Mouse (Mus musculus) ES-E14 (cell line): ENCODE measurements around the gene Thnsl2.

ENCODE experiments used
- CHD2 ChIP-seq: IDR thresholded peaks from 2 replicates; pipeline ENCODE4 v1.6.1; 2014; ENCODE audit warnings: mild to moderate bottlenecking, low read depth, low read length, inconsistent platforms
- HCFC1 ChIP-seq: IDR thresholded peaks from 2 replicates; pipeline ENCODE4 v1.6.1; 2012; ENCODE audit warnings: low read length, inconsistent platforms, borderline replicate concordance; ENCODE audit not compliant: insufficient read depth
- MAFK ChIP-seq: IDR thresholded peaks from 2 replicates; pipeline ENCODE4 v1.6.1; 2014; ENCODE audit warnings: mild to moderate bottlenecking, low read depth, low read length, inconsistent platforms; ENCODE audit not compliant: insufficient read depth
- ZNF384 ChIP-seq: IDR thresholded peaks from 2 replicates; pipeline ENCODE4 v1.6.1; 2012; ENCODE audit warnings: low read depth, low read length, inconsistent platforms

DNA sequence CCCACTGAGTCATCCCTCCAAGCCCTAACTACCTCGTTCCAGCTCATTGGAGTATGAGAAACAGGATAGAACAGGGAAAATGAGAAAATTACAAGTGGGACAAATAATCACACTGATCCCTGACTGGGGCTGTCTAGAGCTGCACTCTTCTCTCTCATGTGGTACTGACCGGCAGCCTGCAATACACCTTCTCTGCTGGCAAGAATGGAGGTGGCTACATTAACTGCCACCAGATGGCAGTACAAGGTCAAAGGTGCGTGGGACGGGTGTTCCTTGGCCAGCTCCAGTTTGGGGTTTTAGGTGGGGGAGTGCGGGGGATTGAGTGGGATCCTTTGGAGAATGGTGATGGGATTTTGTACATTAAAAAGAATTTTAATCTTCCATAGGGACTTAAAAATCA lies 5.3 kb upstream of the Thnsl2 start:
- TF ChIP-seq HCFC1 (no peak), MAFK (no peak), ZNF384 (no peak), CHD2 (no peak)
